Mouse (Mus musculus) ES-E14 (cell line): ENCODE data around the gene Gm49318. TPM values are rescaled to one million over a fixed set of nuclear protein-coding genes. Genes with fewer than 3 reads are reported as not detected.

Source experiments
- DNase-seq: peaks from one replicate; pipeline ENCODE4 v3.0.0-alpha.2; 2013; ENCODE audit warnings: low read depth, low spot score
- H3K27ac ChIP-seq: 2 replicates; pipeline ENCODE4 v1.5.1; 2012; ENCODE audit warnings: low read depth, mild to moderate bottlenecking, low read length, moderate library complexity, mixed read lengths; ENCODE audit not compliant: poor library complexity, insufficient read depth, severe bottlenecking
- H3K36me3 ChIP-seq: 2 replicates; pipeline ENCODE4 v1.6.1; 2012; ENCODE audit warnings: mild to moderate bottlenecking, low read length, moderate library complexity, mixed read lengths; ENCODE audit not compliant: control insufficient read depth, poor library complexity, insufficient read depth, severe bottlenecking
- H3K4me1 ChIP-seq, 2 experiments: fragments of 150-350 bp in 1 of 2; sonication (generic) in 1 of 2; 2 replicates each; pipeline ENCODE4 v1.6.1; 2012; ENCODE audit warnings: low read length in 2 of 2, mild to moderate bottlenecking in 1 of 2, mixed read lengths in 1 of 2; ENCODE audit not compliant: control insufficient read depth in 2 of 2, insufficient read depth in 2 of 2, poor library complexity in 1 of 2
- H3K4me3 ChIP-seq, 2 experiments: fragments of 150-350 bp in 1 of 2; sonication (generic) in 1 of 2; 2 replicates each; pipeline ENCODE4 v1.5.1; 2012; ENCODE audit warnings: low read length in 2 of 2, low read depth in 1 of 2, mild to moderate bottlenecking in 1 of 2, mixed read lengths in 1 of 2; ENCODE audit not compliant: insufficient read depth in 1 of 2, poor library complexity in 1 of 2, severe bottlenecking in 1 of 2
- H3K9ac ChIP-seq: 2 replicates; pipeline ENCODE4 v1.6.1; 2012; ENCODE audit warnings: low read depth, mild to moderate bottlenecking, low read length, mixed read lengths; ENCODE audit not compliant: poor library complexity, insufficient read depth, severe bottlenecking
- H3K9me3 ChIP-seq: fragments of 150-350 bp; sonication (generic); 2 replicates; pipeline ENCODE4 v1.6.1; 2012; ENCODE audit warnings: low read depth, mild to moderate bottlenecking, low read length; ENCODE audit not compliant: control insufficient read depth, insufficient read depth
- CHD2 ChIP-seq: IDR thresholded peaks from 2 replicates; pipeline ENCODE4 v1.6.1; 2014; ENCODE audit warnings: mild to moderate bottlenecking, low read depth, low read length, inconsistent platforms
- HCFC1 ChIP-seq: IDR thresholded peaks from 2 replicates; pipeline ENCODE4 v1.6.1; 2012; ENCODE audit warnings: low read length, inconsistent platforms, borderline replicate concordance; ENCODE audit not compliant: insufficient read depth
- MAFK ChIP-seq: IDR thresholded peaks from 2 replicates; pipeline ENCODE4 v1.6.1; 2014; ENCODE audit warnings: mild to moderate bottlenecking, low read depth, low read length, inconsistent platforms; ENCODE audit not compliant: insufficient read depth
- ZC3H11A ChIP-seq: IDR thresholded peaks from 2 replicates; pipeline ENCODE4 v1.6.1; 2012; ENCODE audit warnings: low read depth, mild to moderate bottlenecking, inconsistent platforms, low read length, borderline replicate concordance
- ZNF384 ChIP-seq: IDR thresholded peaks from 2 replicates; pipeline ENCODE4 v1.6.1; 2012; ENCODE audit warnings: low read depth, low read length, inconsistent platforms
- in situ Hi-C, 2 experiments: fragments of 600-800 bp; cut with MboI; formaldehyde crosslinking; loops; one replicate each; pipeline ENCODE4 v1.15.1; 2025; ENCODE audit warnings: low sequenced_read_pairs in 2 of 2, inconsistent platforms in 1 of 2; ENCODE audit not compliant: unreplicated experiment in 2 of 2
- total RNA-seq: library from RNA; depleted of rRNA; stranded (reverse); fragments of 300-350 nt; gene quantifications from 2 replicates; pipeline ENCODE4 v1.2.3, GENCODE M21; 2012

Gm49318 gene
- total RNA-seq, 1 experiment = not detected

GRCm38 (mm10) chr9:22003163-22003554 lies 67.9 kb downstream of the Gm49318 start:
- DNase-seq = no peak
- in situ Hi-C loops = no loop called here
- H3K9me3 ChIP-seq = no peaks in the 10 kb centered on the region
- peak overlapping the region; percentile 84 for H3K9ac ChIP-seq
- H3K4me3 ChIP-seq = peak overlapping the region; percentile 76 to 87
- H3K36me3 ChIP-seq = peaks cover 45% of the 10 kb centered on the region
- H3K27ac ChIP-seq = peak overlapping the region; percentile 75
- peaks cover 0 to 13% of the 10 kb centered on the region in 2 experiments; a peak in 2 of 4 replicates for H3K4me1 ChIP-seq
- TF ChIP-seq ZNF384 (no peak), CHD2 (peak; percentile 24; the same call in 1 of the 2 replicates)

- in situ Hi-C loops = no loop called here
- Histone ChIP-seq H3K9ac (peak within 1 kb of the TSS; percentile 84), H3K36me3 (peaks cover 38% of the 10 kb centered on the region), H3K9me3 (no peaks in the 10 kb centered on the region), H3K4me1 (peaks cover 0 to 13% of the 10 kb centered on the region in 2 experiments; a peak in 2 of 4 replicates), H3K4me3 (peak within 1 kb of the TSS; percentile 76 to 87), H3K27ac (peak within 1 kb of the TSS; percentile 75)
- TF ChIP-seq CHD2 (no peak), HCFC1 (peak; percentile 97), MAFK (no peak), ZC3H11A (no peak), ZNF384 (no peak)
- peak; percentile 100 for DNase-seq
Observed at GRCm38 (mm10) chr9:22002194-22003162, 68.6 kb downstream of the Gm49318 start, which contains the start of the genes Ccdc151 and Prkcsh. Gene Ccdc151, minus strand, starts transcription at chr9:22002634. Gene Prkcsh, plus strand, starts transcription at chr9:22002806.

GRCm38 (mm10) chr9:22001633-22002032 lies 69.4 kb downstream of the Gm49318 start:
- TF ChIP-seq CHD2 (no peak), HCFC1 (no peak), ZNF384 (no peak), ZC3H11A (no peak), MAFK (no peak)
- H3K9ac ChIP-seq = no peak overlapping the region
- no peak for DNase-seq
- peaks cover 0 to 13% of the 10 kb centered on the region in 2 experiments; a peak in 2 of 4 replicates for H3K4me1 ChIP-seq
- in situ Hi-C loops = no loop called here
- H3K36me3 ChIP-seq = peaks cover 30% of the 10 kb centered on the region
- no peak overlapping the region for H3K27ac ChIP-seq
- no peak overlapping the region for H3K4me3 ChIP-seq
- H3K9me3 ChIP-seq = no peaks in the 10 kb centered on the region

GRCm38 (mm10) chr9:22000296-22000695 lies 70.8 kb downstream of the Gm49318 start:
- no peak for DNase-seq
- no peak overlapping the region for H3K4me3 ChIP-seq
- H3K27ac ChIP-seq = no peak overlapping the region
- in situ Hi-C loops = no loop called here
- H3K36me3 ChIP-seq = peaks cover 17% of the 10 kb centered on the region
- H3K9me3 ChIP-seq = no peaks in the 10 kb centered on the region
- H3K4me1 ChIP-seq = peaks cover 0 to 13% of the 10 kb centered on the region in 2 experiments; a peak in 2 of 4 replicates
- no peak for TF ChIP-seq HCFC1
- TF ChIP-seq ZNF384 = no peak
- no peak for TF ChIP-seq MAFK
- no peak overlapping the region for H3K9ac ChIP-seq
